Mouse (Mus musculus) thymus, postnatal 4 days (tissue): ENCODE data around the gene Spata13.

Experiments
- DNase-seq: peaks from one replicate; pipeline ENCODE4 v3.0.0; 2021

The Spata13 gene

DNA sequence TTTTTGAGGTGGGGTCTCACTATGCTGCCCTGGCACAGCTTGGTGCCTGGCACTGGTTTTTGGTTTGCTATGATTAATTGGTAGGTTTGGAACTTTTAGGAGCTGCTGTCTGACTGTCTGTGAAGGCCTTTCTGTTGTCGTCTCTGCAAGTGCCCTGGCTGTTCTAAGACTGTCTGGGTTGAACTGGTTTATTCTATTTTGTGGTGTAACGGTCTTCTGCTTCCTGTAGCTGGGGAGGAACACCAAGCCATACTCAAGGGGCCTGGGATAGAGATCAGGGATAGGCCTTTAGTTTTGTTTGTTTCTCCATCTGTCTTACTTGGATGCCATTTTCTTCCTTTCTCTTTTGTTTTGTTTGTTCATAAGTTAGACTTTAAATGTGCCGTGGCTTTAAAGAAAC, 88.1 kb downstream of the Spata13 start:
- no peak for DNase-seq

DNA sequence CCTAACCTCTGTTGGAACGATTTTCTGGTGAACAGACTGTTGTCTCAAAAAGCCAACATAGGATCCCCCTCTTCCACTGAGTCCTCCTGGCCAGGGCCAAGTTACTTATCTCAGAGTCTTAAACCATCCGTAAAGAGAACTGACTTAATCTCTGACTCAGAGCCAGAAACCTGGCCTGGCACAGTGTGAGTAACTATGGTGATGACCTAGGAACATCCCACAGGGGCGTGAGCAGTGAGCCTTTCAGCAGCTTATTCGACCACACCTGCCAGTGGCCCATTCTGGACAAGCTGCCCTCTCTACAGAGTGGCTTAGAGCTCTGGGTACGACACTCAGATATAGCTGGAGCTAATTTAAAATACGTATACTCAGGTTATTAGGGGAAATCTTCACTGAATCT, 92.3 kb downstream of the Spata13 start:
- DNase-seq = no peak

- DNase-seq = no peak
These were observed 93.3 kb downstream of the Spata13 start for GRCm38 (mm10) chr14:60727130-60727529.

GRCm38 (mm10) chr14:60732081-60732480, 98.3 kb downstream of the Spata13 start:
- peak; percentile 47 for DNase-seq

DNA sequence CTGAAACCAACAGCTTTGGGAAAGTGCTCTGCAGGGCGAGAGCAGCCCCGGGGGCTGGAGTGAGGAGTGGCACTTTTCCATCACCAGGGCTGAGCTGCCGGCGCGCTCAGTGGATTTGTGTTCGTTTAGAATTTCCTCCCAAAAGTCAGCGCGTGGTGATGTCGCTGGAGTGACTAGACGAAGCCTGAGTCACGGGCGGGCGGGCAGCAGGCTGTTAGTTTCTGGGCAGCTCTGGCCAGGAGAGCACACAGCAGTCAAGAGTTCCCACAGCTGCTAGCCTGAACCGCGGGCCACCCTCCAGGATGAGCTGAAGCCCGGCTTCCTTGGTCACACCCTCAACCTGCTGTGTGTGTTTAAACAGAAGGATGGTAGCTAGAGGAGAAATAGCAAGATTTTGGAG, 99.0 kb downstream of the Spata13 start:
- peak; percentile 60 for DNase-seq

DNA sequence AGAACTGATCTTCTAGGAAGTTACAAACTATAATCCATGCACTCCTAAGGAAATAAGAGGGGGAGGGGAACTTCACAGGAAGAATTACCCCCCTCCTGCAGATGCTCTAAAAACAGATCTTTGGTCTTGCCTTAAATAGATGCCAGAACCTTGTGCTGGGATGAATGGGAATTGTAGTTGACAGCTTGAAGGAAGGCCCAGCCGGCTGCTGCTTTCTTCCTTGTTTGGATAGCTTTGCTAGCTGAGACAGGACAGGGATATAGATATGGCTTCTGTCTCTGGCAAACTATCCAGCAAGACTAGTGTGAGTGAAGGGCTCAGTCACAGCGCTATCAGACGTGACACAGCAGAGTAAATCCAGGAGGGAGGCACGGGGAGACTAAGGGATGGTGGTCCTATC, 99.9 kb downstream of the Spata13 start:
- peak; percentile 13 for DNase-seq

- DNase-seq = no peak
These were observed 101.4 kb downstream of the Spata13 start for GRCm38 (mm10) chr14:60735206-60735605.

DNA sequence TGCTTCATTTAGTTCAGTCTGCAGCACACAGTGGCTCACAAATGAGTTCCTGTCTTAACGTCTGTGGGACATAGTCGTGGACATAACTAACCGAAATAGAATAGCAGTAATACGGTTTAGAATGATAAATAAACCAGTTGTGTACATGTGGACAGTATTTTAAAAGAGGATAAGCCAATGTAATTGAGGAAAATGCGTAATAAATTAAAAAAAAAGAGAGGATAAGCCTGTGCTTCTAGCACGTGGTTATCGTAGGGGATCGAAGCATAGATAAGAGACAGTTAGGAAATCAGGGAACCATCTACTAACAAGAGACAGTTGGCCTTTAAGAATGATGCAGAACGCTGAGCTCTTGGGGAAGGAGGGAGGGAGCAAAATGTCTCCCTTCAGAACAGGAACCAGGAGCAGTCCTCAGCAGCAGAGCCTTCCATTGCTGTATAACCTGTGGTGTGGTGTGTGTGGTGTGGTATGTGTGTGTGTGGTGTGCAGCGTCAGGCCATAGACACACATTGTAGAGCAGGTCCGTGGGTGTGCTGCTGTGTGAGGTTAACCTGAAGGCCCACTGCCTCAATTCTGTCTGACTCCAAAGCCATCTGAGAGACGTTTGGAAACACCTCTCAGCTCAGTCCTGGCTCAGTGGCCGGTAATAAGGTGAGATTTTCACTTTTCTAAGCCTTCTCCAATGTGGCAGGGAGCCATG, 102.2 kb downstream of the Spata13 start:
- no peak for DNase-seq

GRCm38 (mm10) chr14:60736591-60737192, 102.9 kb downstream of the Spata13 start:
- DNase-seq = peak; percentile 78

DNA sequence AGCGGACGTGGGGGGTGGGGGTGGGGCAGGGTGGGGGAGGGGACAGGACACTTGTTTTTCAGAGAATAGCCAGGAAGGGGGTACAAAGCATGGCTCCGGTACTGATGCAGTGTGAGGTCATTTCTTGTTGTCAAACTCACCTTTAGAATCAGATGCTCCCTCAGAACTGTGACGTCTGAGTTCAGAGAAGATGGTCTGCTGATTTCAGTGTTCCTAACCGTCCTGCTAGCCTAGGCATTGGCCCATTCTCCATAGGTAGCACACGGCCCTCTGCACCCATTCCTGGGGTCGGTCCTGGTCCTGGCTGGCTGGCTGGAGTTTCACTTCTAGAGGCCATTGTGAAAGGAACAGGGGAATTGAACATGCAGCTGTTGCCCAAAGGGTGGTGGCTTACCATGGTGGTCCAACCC, 103.4 kb downstream of the Spata13 start:
- DNase-seq = peak; percentile 52

DNA sequence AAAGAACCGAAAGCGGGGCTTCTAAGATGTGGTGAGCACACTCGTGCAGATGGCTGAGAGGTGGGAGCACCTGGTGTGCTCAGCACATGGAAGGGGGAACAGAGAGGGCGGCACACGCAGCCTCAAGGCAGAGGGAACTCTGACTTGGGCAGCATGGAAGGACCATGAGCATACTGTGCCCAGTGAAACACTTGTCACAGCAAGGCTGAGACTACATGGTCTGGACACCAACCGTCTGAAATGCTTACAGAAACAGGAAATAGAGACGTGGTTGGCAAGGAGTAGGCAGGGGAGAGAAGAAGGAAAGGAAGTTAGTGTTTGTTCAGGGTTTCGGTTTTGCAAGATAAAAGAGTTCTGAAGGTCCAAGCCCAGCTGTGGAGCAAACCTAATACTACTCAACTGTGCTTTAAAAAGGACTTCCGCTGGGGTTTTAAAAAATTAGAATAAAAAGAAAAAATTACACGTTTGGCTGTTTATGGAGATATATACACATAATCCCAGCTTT, 104.7 kb downstream of the Spata13 start:
- peak; percentile 64 for DNase-seq

DNA sequence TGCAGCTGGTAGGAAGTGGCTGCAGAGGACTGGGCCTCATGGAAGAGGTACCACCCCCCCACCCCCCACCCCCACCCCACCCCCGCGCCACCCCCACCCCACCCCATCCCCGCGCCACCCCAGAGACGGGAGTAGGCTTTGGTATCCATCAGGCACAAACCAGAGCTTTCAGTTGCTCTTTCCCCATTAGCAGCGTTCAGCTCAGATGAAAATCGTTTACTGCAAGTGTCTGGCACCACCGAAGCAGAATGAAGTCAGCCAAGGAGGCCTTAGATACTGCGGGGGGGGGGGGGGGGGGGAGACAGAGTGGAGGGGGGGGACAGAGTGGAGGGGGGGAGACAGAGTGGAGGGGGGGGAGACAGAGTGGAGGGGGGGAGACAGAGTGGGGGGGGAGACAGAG, 105.4 kb downstream of the Spata13 start:
- DNase-seq = no peak

- peak; percentile 48 for DNase-seq
These were observed 105.8 kb downstream of the Spata13 start for GRCm38 (mm10) chr14:60739616-60740015.

DNA sequence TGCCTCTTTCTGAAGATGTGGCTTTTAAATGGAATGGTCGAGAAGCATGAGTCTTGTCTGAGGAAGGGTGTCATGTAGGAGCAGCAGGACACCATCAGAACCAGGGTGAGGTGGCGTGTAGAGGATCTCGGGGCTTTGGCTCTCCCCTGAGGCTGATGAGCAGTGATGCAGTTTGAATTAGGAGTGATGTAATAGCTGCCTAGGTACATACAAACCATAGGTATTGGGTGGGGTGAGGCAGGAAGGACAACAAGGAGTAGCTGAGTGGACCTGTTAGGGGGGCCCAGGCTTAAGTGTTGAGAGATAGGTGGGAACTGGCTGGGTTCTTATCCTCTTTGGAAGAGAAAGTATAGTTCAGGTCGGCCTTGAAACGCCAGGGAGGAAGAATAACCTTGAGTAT, 106.7 kb downstream of the Spata13 start:
- no peak for DNase-seq

GRCm38 (mm10) chr14:60741033-60741432, 107.2 kb downstream of the Spata13 start:
- peak; percentile 41 for DNase-seq

DNA sequence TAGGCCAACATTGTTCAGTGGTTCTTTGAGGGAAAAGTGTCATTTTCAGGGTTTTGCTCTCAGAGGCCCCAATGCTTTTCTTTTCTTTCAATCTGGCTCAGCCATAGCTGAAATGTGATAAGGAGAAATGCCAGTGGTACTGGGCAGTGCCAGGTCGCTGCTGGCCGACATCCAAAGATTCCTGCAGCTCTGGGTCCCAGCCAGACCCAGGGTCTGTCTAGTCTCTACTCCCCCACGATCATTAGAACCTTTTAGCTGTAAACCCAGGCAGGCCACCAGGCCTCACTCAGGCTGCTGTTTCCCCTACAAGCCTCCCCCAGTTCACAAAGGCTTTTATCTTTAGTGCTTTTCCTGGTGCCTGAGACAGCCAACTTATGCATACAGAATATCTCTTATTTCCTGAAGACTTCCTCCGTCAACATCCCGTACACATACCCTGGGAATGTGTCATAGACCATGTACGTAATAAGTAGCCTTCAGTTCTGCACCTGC, 107.7 kb downstream of the Spata13 start:
- no peak for DNase-seq

DNA sequence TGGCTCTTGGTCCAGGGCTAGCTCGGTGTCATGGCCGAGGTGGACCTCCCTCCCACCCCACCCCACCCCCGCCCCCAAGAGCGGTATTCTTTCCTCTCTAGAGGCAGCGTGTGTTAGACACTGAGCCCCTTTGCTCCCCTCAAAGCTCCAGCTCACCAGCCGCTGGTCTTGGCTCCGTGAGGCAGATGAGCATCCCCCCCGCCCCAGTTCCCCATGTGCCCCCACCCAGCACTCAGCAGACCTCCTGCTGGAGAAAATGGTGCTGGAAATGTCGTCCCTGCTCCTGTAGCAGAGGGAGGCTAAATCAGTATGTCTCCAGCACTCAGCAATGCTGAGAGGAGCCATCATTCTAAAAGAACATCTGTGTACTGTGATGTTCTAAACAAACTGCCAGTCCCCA, 109.9 kb downstream of the Spata13 start:
- DNase-seq = no peak

- DNase-seq = no peak
These were observed 111.4 kb downstream of the Spata13 start for GRCm38 (mm10) chr14:60745201-60745600.

DNA sequence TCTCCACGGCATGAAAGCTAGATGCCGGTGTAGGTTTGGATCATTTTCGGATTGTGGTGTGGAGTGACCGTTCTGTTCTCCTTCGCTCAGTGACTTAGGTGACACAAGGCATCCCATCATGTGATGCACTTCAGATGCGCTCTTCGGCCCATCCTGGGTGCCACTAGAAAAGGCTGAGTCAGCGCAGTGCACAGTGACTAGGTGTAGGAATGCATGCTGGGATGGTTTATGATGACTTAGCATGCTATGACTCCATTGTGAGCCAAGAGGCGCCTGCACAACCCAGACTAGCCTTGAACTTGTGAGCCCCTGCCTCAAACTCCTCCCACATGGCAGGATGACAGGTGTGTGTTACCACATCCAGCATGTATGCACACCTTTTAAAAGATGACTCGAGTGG, 112.3 kb downstream of the Spata13 start:
- no peak for DNase-seq

GRCm38 (mm10) chr14:60747154-60747870, 113.5 kb downstream of the Spata13 start:
- no peak for DNase-seq

DNA sequence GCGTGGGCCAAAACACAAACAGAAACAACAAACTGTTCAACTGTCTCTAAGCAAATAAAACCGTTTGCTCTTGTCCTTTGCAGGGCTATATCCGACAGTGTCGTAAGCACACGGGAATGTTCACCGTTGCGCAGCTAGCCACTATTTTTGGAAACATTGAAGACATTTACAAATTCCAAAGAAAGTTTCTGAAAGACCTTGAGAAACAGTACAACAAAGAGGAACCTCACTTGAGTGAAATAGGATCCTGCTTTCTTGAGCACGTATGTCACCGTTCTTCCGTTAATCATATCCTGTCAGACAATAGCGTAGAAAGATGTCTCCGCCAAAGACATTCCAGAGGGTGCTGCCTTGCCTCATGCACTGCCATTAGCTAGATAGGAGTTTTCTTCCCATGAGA, 116.1 kb downstream of the Spata13 start:
- DNase-seq = no peak

DNA sequence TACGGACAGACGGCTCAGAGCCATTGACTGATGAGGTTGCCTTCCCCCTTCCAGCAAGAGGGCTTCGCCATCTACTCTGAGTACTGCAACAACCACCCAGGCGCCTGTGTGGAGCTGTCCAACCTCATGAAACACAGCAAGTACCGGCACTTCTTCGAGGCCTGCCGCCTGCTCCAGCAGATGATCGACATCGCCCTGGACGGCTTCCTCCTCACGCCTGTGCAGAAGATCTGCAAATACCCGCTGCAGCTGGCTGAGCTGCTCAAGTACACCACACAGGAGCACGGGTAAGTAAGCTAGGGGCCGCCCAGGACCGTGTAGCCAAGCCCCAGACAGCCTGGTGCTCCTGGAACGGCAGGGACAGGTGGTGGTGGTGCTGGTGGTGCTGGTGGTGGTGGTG, 117.8 kb downstream of the Spata13 start:
- DNase-seq = no peak

- no peak for DNase-seq
These were observed 119.3 kb downstream of the Spata13 start for GRCm38 (mm10) chr14:60752892-60753800.
